23 mouse cellular contexts compared by ENCODE assay signal in genomic region chr2:66941188-66941587, GRCm38 (mm10).
A peak's percentile ranks its signal among the peaks of the same experiment; 100 is the strongest.
DNase-seq lines count a peak whose midpoint lies in the region; ATAC-seq and TF ChIP-seq lines count a peak whose summit lies in the region.
"Had no signal": no experiment of that assay in that cellular context is flagged by ENCODE, and none has a peak within 500 bp of the region (broad histone marks: within the 10 kb centered on the region; RNA-seq: fewer than 3 reads in every experiment).

No protein-coding gene starts in this region.

- H3K4me2 ChIP-seq in forebrain, embryonic 13.5 days = no peak overlapping the region
- no peak overlapping the region for H3K4me2 ChIP-seq in forebrain, embryonic 11.5 days (ENCODE audit: low read depth, low read length, severe bottlenecking)
- no peak overlapping the region for H3K4me2 ChIP-seq in forebrain, postnatal 0 days (ENCODE audit: low read depth)
- H3K4me2 ChIP-seq: embryonic facial prominence, embryonic 12.5 days; embryonic facial prominence, embryonic 15.5 days; heart, embryonic 11.5 days; hindbrain, embryonic 12.5 days; hindbrain, embryonic 15.5 days had no signal

- peak; percentile 67; the same call in 1 of the 2 replicates for ATAC-seq in forebrain, embryonic 13.5 days
- ATAC-seq in forebrain, embryonic 11.5 days (replicated peaks; ENCODE audit: low FRiP score) = no peak
- ATAC-seq in forebrain, postnatal 0 days = peak; percentile 81
- ATAC-seq in CD4-positive, CD25-positive, alpha-beta regulatory T cell, adult 4 months = no peak
- ATAC-seq: activated CD4-positive, CD25-positive, alpha-beta regulatory T cell, adult 4 months; intestine, postnatal 0 days had no signal

- TF ChIP-seq CTCF in testis, adult 2 months (IDR thresholded peaks at IDR 0.05; ENCODE audit: control insufficient read depth, insufficient read depth, insufficient replicate concordance, low read depth, low read length) = no peak
- no peak for TF ChIP-seq CTCF in forebrain, postnatal 0 days (IDR thresholded peaks at IDR 0.05; ENCODE audit: low read depth)

- no peak overlapping the region for H3K4me3 ChIP-seq in forebrain, embryonic 13.5 days
- H3K4me3 ChIP-seq in forebrain, embryonic 11.5 days (ENCODE audit: low read depth, low read length) = no peak overlapping the region
- peak overlapping the region; percentile 24 for H3K4me3 ChIP-seq in testis, adult 2 months (ENCODE audit: control insufficient read depth, low read depth, low read length)
- H3K4me3 ChIP-seq in forebrain, postnatal 0 days (ENCODE audit: low read depth, low read length) = no peak overlapping the region
- H3K4me3 ChIP-seq: embryonic facial prominence, embryonic 12.5 days; embryonic facial prominence, embryonic 15.5 days; gastrocnemius, adult 2 months; hindbrain, embryonic 12.5 days; hindbrain, embryonic 15.5 days had no signal

- no peaks in the 10 kb centered on the region for H3K36me3 ChIP-seq in forebrain, embryonic 13.5 days (ENCODE audit: poor library complexity, severe bottlenecking)
- H3K36me3 ChIP-seq in forebrain, embryonic 11.5 days (ENCODE audit: control insufficient read depth, insufficient read depth, low read length) = no peaks in the 10 kb centered on the region
- H3K36me3 ChIP-seq in testis, adult 2 months (ENCODE audit: control insufficient read depth, insufficient read depth, low read length) = no peaks in the 10 kb centered on the region
- H3K36me3 ChIP-seq in forebrain, postnatal 0 days (ENCODE audit: insufficient read depth) = no peaks in the 10 kb centered on the region
- H3K36me3 ChIP-seq: embryonic facial prominence, embryonic 12.5 days; embryonic facial prominence, embryonic 15.5 days; hindbrain, embryonic 12.5 days; hindbrain, embryonic 15.5 days had no signal

- H3K9me3 ChIP-seq in forebrain, embryonic 13.5 days (replicated peaks) = no peaks in the 10 kb centered on the region
- no peaks in the 10 kb centered on the region for H3K9me3 ChIP-seq in forebrain, embryonic 11.5 days (ENCODE audit: control insufficient read depth, low read length)
- no peaks in the 10 kb centered on the region for H3K9me3 ChIP-seq in forebrain, postnatal 0 days (ENCODE audit: low read length)
- H3K9me3 ChIP-seq: embryonic facial prominence, embryonic 12.5 days; embryonic facial prominence, embryonic 15.5 days; hindbrain, embryonic 12.5 days; hindbrain, embryonic 15.5 days had no signal

- no peak for DNase-seq in forebrain, embryonic 11.5 days (ENCODE audit: low spot score)
- peak; percentile 6 to 10 for DNase-seq in layer of hippocampus, postnatal 10 days (ENCODE audit: low spot score in 2 of 2)
- no peak for DNase-seq in layer of hippocampus, adult 11-12 months (ENCODE audit: low spot score)
- no peak for DNase-seq in testis, postnatal 14 days (ENCODE audit: low spot score)
- peak; percentile 29 for DNase-seq in forebrain, postnatal 0 days
- DNase-seq: adrenal gland, adult 8-10 months; adrenal gland, postnatal 25 days; cerebellum, adult 11 months; cerebellum, adult 2 months; cerebellum, postnatal 25 days; gastrocnemius, adult 2 months; gastrocnemius, postnatal 14 days; heart, adult 11 months had no signal

- no peak overlapping the region for H3K27ac ChIP-seq in forebrain, embryonic 13.5 days
- no peak overlapping the region for H3K27ac ChIP-seq in forebrain, embryonic 11.5 days (ENCODE audit: low read depth, low read length)
- H3K27ac ChIP-seq in testis, adult 2 months (ENCODE audit: control insufficient read depth, insufficient read depth, low read depth, low read length) = no peak overlapping the region
- H3K27ac ChIP-seq in forebrain, postnatal 0 days (ENCODE audit: low read depth, low read length) = no peak overlapping the region
- H3K27ac ChIP-seq: embryonic facial prominence, embryonic 12.5 days; embryonic facial prominence, embryonic 15.5 days; gastrocnemius, adult 2 months; hindbrain, embryonic 12.5 days; hindbrain, embryonic 15.5 days had no signal

- WGBS in forebrain, embryonic 13.5 days = 75% methylated on average over 5 of the region's 5 CpGs
- WGBS in forebrain, embryonic 11.5 days = 85% methylated on average over 5 of the region's 5 CpGs
- 60% methylated on average over 5 of the region's 5 CpGs for WGBS in forebrain, postnatal 0 days

- no peaks in the 10 kb centered on the region for H3K4me1 ChIP-seq in forebrain, embryonic 13.5 days
- H3K4me1 ChIP-seq in forebrain, embryonic 11.5 days (replicated peaks; ENCODE audit: control insufficient read depth, insufficient read depth, low read length) = no peaks in the 10 kb centered on the region
- no peaks in the 10 kb centered on the region for H3K4me1 ChIP-seq in testis, adult 2 months (ENCODE audit: control insufficient read depth, insufficient read depth, low read length)
- no peaks in the 10 kb centered on the region for H3K4me1 ChIP-seq in forebrain, postnatal 0 days (ENCODE audit: insufficient read depth)
- H3K4me1 ChIP-seq: embryonic facial prominence, embryonic 12.5 days; embryonic facial prominence, embryonic 15.5 days; hindbrain, embryonic 12.5 days; hindbrain, embryonic 15.5 days had no signal

- H3K9ac ChIP-seq in forebrain, embryonic 13.5 days = no peak overlapping the region
- H3K9ac ChIP-seq in forebrain, embryonic 11.5 days (ENCODE audit: low read length) = no peak overlapping the region
- H3K9ac ChIP-seq in forebrain, postnatal 0 days = no peak overlapping the region
- H3K9ac ChIP-seq: embryonic facial prominence, embryonic 12.5 days; embryonic facial prominence, embryonic 15.5 days; hindbrain, embryonic 12.5 days; hindbrain, embryonic 15.5 days had no signal

- no peaks in the 10 kb centered on the region for H3K27me3 ChIP-seq in forebrain, embryonic 13.5 days
- no peaks in the 10 kb centered on the region for H3K27me3 ChIP-seq in forebrain, embryonic 11.5 days (ENCODE audit: control insufficient read depth, insufficient read depth, low read length)
- H3K27me3 ChIP-seq in testis, adult 2 months (ENCODE audit: control insufficient read depth, insufficient read depth, low read length) = no peaks in the 10 kb centered on the region
- H3K27me3 ChIP-seq in forebrain, postnatal 0 days (ENCODE audit: insufficient read depth, low read length) = no peaks in the 10 kb centered on the region
- H3K27me3 ChIP-seq: embryonic facial prominence, embryonic 12.5 days; embryonic facial prominence, embryonic 15.5 days; hindbrain, embryonic 12.5 days; hindbrain, embryonic 15.5 days had no signal

- TF ChIP-seq POLR2A in testis, adult 2 months (IDR thresholded peaks at IDR 0.05; ENCODE audit: control insufficient read depth, low read depth, low read length) = no peak

Comparison
In these comparisons a context has a peak if more than half of its experiments do, and no peak if none do; other contexts are left out.
1. ATAC-seq: peak in forebrain, embryonic 13.5 days (single experiment) and forebrain, postnatal 0 days (single experiment); none in forebrain, embryonic 11.5 days (single experiment) and CD4-positive, CD25-positive, alpha-beta regulatory T cell, adult 4 months (single experiment).
2. DNase-seq: peak in layer of hippocampus, postnatal 10 days (2 of 2) and forebrain, postnatal 0 days (single experiment); none in forebrain, embryonic 11.5 days (single experiment), layer of hippocampus, adult 11-12 months (single experiment) and testis, postnatal 14 days (single experiment).